Mouse (Mus musculus): ENCODE measurements around the gene Senp8.

Gene Senp8

DNA sequence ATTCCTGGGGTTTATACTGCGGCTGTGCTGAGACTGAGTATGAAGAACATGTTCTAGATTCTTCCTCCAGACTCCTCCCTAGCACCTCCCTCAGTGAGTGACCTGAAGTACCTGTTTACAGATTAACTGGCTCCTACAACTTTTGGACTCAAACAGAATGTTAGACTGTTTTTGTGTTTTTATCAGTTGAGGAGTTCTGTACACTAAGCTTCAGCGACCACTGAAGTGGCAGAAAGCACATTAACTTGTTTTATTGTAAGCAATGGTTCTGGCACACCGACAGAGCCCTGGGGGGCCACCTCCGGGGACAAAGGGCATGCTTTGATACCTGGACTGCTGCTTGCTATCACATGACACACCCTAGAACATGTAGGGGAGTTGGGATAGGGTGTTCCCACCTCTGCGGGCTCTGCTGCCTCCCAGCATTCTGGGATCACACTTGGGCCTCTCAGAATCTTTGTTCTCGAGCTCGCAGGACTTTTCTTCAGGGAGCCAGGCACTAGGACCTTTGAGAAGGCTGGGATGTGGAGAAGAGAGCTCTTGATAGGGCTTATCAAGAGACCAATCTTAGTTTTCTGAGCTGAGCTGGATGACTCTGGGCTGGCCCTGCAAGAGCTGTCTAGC is 34.1 kb downstream of the Senp8 start:
- DNase-seq (ENCODE audit: low read depth, low spot score): no peak

DNA sequence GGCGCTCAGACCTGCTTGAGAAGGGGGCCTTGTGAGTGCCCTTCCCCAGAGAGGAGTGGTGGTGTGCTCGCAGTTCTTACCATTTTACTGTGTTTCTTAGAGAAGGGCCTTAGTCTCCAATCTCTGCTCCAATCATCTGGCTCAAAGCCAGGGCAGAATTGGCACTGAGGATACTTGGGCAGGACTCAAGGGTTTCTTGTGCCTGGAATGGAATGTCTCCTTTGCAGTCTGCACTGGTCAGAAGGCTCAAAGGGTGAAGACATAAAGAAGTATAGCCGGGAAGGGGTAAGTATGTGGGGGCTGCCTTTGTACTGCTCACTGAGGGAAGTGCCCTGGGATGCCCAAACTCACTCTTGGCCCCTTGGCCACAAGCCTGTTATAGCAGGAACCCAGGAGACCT is 41.3 kb downstream of the Senp8 start:
- DNase-seq (ENCODE audit: low read depth, low spot score): no peak

- DNase-seq (ENCODE audit: low read depth, low spot score): no peak
Observed at GRCm38 (mm10) chr9:59706850-59707825, 43.4 kb downstream of the Senp8 start.

DNA sequence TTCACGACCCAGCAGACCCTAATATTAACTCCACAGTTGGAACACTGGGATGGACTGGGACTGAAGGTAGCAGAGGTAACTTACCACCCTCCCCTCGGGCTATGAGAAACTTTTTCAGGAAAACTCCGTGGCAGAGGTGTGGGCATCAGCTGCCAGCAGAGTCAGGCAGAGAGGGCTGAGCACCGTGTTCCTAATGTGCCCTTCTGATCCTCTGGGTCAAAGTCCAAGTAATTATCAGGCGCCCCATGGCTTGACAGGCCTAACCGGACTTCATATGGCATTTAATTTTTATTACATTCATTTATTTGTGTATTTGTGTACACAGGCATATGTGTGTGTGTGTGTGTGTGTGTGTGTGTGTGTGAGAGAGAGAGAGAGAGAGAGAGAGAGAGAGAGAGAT is 47.4 kb downstream of the Senp8 start:
- DNase-seq (ENCODE audit: low read depth, low spot score): no peak

- no peak for DNase-seq (ENCODE audit: low read depth, low spot score)
Observed at GRCm38 (mm10) chr9:59701094-59701493, 49.4 kb downstream of the Senp8 start.

- DNase-seq (ENCODE audit: low read depth, low spot score): no peak
Observed at GRCm38 (mm10) chr9:59696381-59696780, 54.1 kb downstream of the Senp8 start.

- no peak for DNase-seq (ENCODE audit: low read depth, low spot score)
Observed at GRCm38 (mm10) chr9:59695451-59695813, 55.1 kb downstream of the Senp8 start.

DNA sequence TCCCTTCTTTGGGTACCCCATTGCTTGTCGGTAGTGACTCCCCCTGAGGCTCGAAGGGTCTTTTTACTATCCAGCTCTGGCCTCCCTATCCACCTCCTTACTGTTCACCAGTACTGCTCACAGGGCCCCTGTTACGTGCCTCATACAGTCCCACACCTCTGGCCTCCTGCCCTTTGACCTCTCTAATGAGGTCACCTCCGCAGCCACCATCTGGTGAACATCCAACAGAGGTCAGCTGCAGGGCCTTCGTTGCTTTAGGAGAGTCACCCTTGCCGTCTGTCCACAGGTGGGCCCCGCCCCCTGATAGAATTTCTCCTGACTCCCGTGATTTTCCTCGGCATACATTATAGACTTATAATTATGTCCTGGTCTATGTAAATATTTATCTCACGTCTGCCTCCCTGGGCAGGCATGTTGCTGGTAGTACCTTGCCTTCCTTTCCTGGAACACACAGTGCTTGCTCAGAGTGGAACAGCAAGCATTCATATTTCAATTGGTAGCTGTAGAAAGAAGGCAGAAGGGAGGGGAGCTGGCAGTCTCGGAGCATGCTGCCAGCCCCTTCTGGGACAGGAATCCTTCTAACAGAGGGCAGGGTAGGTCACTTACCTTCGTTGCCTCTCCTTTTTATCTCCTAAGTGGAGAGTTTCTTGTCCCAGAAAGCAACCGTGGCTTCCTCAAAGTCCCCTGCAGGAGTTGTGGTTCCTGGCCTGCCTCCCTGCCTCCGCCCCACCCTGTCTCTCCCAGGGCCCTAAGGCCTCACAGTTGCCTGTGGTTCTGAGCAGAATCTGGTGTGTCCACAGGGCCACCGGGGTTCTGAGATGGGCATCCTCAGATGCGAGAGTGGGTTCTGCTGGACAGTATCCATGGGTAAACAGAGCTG is 55.7 kb downstream of the Senp8 start:
- peak; percentile 29 for DNase-seq (ENCODE audit: low read depth, low spot score)

DNA sequence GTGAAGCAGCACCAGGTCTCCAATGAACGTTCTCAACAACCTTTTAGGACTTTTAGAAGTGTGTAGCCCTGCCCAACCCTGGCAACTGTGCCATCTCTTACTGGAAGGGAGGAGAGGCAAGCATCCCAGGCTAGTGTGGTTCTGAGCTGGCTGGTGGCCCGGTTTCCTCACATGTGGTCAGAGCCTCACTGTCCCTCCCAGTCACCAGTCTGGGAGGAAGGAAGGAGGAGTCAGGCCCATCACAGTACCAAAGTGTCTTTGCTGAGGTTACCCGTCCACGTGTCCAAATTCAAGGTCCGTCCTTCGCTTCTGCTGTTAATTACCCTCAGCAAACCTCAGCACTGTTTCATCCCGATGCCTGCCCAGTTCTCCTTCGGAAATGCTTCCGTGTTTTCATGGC is 58.4 kb downstream of the Senp8 start:
- DNase-seq (ENCODE audit: low read depth, low spot score): no peak

GRCm38 (mm10) chr9:59691635-59692094 is 58.8 kb downstream of the Senp8 start:
- no peak for DNase-seq (ENCODE audit: low read depth, low spot score)

DNA sequence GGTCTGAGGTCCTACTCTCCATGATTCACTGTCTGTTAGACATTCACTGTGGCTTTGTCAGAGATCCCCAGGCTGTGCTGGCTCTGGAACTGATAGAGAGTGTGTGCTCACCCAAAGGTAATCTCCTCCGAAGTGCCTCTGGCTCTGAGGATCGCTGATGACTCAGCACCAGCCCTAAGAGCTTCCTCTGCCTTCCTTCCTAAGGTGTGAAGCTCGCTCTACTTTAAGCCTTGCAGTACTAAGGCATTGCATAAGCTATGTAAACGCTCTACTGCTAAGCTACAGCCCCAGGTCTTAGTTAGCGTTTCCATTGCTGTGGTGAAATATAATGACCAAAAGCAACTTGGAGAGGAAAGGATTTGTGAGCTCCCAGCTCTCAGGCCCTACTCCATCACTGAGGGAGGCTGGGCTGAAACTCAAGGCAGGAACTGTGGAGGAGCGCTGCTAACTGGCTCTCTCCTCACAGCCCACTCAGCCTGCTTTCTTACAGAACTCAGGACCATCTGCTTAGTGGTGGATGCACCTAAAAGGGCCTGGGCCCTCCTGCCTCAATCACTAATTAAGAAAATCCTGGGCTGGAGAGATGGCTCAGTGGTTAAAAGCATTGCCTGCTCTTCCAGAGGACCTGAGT is 63.0 kb downstream of the Senp8 start:
- DNase-seq (ENCODE audit: low read depth, low spot score): no peak
